Mouse (Mus musculus) central nervous system, embryonic 14 days (tissue): ENCODE data around the gene Supt20. TPM values are rescaled to one million over a fixed set of nuclear protein-coding genes. Genes with fewer than 3 reads are reported as not detected.

Source experiments
- polyA plus RNA-seq: library from polyadenylated mRNA; depleted of rRNA; stranded (reverse); fragments of >200 nt; gene quantifications from 2 replicates; pipeline ENCODE4 v1.2.3, GENCODE M21; 2012; rRNA removed

Supt20 gene
- polyA plus RNA-seq, result 127 and 130 TPM in 2 replicates

DNA sequence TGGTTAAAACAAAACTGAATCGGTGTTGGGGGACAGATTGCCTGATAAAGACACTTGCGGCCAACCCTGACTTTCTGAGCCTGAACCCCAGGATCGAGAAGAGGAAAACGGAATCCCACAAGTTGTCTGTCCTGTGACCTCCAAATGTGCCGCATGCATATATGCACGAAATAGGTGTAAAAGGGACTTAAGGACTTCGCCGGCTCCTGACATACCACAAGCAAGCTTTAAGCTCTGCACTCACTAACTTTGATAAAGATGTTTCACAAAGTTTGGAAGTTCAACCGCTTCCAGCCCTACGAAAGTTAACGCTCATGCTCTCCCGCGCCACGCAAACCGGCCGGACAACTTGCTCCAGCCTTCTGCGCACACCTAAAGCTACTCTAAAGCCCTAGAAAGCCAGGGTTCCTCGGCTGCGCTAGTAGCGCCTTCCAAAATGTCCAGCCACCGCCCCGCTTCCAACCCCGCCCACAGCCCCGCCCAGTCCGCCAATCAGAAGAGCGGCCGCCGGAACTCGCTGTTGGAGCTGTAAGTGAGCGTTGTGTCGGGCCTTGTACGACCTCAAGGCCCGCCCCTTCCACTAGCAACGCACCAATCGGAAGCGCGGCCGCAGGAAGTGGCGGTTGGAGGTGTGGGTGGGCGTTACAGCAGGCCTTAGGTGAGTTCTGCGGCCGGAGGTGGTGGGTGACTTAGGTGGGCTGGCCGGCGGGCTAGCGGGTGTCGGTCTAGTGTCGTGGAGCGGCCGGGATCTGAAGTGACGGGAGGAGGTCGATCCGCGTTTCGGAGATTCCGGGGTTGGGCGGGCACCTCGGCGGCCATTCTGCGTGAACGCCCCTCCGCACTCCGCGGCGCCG lies at the start of gene Supt20:
TSS of gene Supt20 (plus strand) at position 606 of the 854 bp plus-strand sequence.

DNA sequence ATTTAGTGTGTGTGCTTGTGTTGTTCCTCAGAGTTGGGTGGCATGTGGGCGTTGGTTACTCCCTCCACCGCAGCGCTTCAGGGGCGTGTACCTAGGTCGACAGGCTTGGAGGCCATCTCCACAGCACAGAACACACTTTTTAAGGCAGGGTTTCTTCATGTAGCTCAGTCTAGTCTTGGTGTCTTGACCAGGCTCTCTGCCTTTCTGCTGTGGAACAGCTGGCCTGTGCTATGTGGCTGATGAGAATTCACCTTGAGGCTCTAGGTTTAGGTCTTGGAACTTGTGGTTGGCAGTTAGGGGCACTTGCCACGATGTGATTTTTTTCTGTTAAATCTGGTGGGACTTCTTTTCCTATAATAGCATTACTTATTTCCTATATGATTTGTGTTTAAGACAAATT lies 21.6 kb downstream of the Supt20 start, which contains the start of gene Gm21958:
TSS of gene Gm21958 (minus strand) at position 101 of the 400 bp plus-strand sequence.

DNA sequence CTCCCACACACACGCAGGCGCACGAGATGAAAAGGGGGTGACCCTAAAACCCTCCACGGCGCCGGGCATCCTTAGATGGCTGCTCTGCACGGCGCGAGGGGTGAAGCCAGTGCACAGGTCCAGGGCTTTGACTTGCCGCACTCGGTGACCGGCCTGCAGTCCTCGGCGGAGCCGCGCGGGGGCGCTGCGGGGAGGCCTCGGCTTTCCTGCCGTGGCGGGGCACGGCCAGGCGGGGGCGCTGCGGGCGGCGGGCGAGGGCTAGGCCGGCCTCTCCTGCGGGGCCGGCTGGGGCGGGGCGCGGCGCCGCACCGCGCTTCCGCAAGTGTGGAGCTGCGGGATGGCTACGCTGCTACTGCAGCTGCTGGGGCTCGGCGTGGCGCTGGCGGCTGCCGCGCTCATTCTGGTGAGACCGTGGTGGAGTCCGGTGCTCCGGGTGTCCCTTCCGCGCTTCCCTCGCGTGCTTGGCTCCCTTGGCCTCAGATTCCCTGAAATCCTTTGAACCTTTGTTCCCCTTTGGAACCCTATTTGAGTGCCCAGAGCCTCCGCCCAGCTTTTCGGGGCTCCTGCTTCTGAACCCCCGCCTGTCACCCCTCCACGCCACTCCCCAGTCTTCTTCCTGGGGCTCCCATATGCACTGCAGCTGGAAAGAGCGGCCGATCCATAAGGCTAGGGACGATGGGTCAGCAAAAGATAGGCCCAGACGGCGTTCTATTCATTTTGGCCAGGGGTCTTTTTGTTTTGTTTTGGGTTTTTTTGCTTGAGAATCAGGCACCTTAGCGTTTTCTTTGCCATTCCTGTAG lies 42.8 kb downstream of the Supt20 start, which contains the start of the genes Exosc8 and Alg5:
TSS of gene Exosc8 (minus strand) at position 147 of the 800 bp plus-strand sequence.
TSS of gene Alg5 (plus strand) at position 293 of the 800 bp plus-strand sequence.

DNA sequence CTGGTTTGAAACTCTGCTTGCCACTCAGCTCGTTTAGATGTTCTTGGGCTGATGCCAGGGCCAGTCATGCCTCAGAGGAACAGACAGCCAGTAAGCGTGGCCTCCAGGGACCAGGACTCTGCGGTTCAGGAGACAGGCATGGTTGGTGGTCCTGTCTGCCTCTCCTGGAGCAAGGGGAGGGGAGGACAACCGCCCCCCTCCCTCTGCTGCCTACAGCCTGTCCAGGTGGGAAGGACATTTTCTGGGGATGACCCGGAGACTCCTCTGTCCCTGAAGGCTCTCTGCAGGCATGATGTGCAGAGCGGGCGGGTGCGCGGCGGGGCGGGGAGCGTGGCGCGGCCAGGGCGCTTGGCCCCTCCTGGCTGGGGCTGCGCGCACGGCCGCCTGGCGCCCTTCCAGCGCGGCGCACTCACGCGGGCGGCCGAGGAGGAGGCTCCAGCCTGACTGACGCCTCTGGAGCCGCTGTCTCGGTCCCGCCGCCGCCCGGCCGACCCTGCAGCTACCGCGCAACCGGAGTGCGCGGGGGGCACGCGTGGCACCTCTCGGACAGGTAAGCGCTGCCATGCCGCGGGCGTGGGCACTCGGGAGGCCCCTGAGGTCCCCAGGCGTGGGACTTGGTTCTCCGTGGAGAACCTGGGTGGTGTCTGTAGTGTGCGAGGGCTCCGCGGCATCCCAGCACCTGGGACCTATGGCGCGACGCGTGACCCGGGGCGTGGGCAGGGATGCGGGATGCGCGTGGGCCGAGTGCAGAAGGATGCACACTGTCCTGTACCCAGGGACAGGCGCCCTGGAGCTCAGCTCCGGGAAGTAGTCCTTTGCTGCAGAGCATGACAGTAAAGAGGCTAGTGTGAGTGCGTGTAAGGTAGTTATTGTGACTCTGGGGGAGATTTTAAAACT lies 62.8 kb downstream of the Supt20 start, which contains the start of gene Smad9:
TSS of gene Smad9 (plus strand) at position 438 of the 897 bp plus-strand sequence.

Other genes with a start within 250 kb of the Supt20 start
- not detected in 2 replicates for gene Gm21958, start 21.5 kb downstream of the Supt20 start, polyA plus RNA-seq
- 101 and 105 TPM in 2 replicates for gene Exosc8, start 42.6 kb downstream of the Supt20 start, polyA plus RNA-seq
- 34.7 and 35.4 TPM in 2 replicates for gene Alg5, start 42.7 kb downstream of the Supt20 start, polyA plus RNA-seq
- gene Smad9, start 62.8 kb downstream of the Supt20 start, polyA plus RNA-seq, result 0.79 and 1.8 TPM in 2 replicates
- gene Rfxap, start 115.0 kb downstream of the Supt20 start, polyA plus RNA-seq, result 50.0 and 54.1 TPM in 2 replicates
- gene Sertm1, start 223.1 kb downstream of the Supt20 start, polyA plus RNA-seq, result 4.7 and 4.8 TPM in 2 replicates